Mouse (Mus musculus) forebrain, embryonic 13.5 days (tissue): Measurements from ENCODE around the gene Nrtn. TPM values are rescaled to one million over a fixed set of nuclear protein-coding genes. Genes with fewer than 3 reads are reported as not detected.

Experiments
- ATAC-seq: fragments of 200-750 bp; cut with Nextera tagmentation; 2 replicates; pipeline ENCODE4 v1.8.0; 2017
- H3K27ac ChIP-seq: fragments of 300-500 bp; sonication (generic); 2 replicates; pipeline ENCODE4 v1.5.1; 2015; ENCODE audit warnings: inconsistent platforms, mild to moderate bottlenecking, moderate library complexity
- H3K27me3 ChIP-seq: fragments of 300-500 bp; sonication (generic); 2 replicates; pipeline ENCODE4 v1.6.1; 2015; ENCODE audit warnings: mild to moderate bottlenecking, inconsistent platforms
- H3K36me3 ChIP-seq: fragments of 300-500 bp; sonication (generic); 2 replicates; pipeline ENCODE4 v1.6.1; 2015; ENCODE audit warnings: mild to moderate bottlenecking, inconsistent platforms; ENCODE audit not compliant: poor library complexity, severe bottlenecking
- H3K4me1 ChIP-seq: fragments of 300-500 bp; sonication (generic); 2 replicates; pipeline ENCODE4 v1.6.1; 2015; ENCODE audit warnings: inconsistent platforms
- H3K4me2 ChIP-seq: fragments of 300-500 bp; sonication (generic); 2 replicates; pipeline ENCODE4 v1.6.1; 2015; ENCODE audit warnings: inconsistent platforms, mild to moderate bottlenecking, moderate library complexity
- H3K4me3 ChIP-seq: fragments of 300-500 bp; sonication (generic); 2 replicates; pipeline ENCODE4 v1.5.1; 2015; ENCODE audit warnings: mild to moderate bottlenecking, inconsistent platforms
- H3K9ac ChIP-seq: fragments of 300-500 bp; sonication (generic); 2 replicates; pipeline ENCODE4 v1.6.1; 2015; ENCODE audit warnings: mild to moderate bottlenecking, inconsistent platforms
- H3K9me3 ChIP-seq: fragments of 300-500 bp; sonication (generic); replicated peaks from 2 replicates; pipeline ENCODE4 v1.6.1; 2016; ENCODE audit warnings: inconsistent platforms
- WGBS: fragments of 180-500 bp; shearing (Covaris S2); methylation state at CpG from one replicate; pipeline ENCODE4 v1.1.7; 2015; 5-methylcytosine and 5-hydroxymethylcytosine counted together
- polyA plus RNA-seq: library from polyadenylated mRNA; unstranded; fragments of >200 nt; fragmentation: Nextera tagmentation; extraction: Ambion mirVana; gene quantifications from 2 replicates; pipeline ENCODE4 v1.2.1, GENCODE M21; 2015

The Nrtn gene
- polyA plus RNA-seq, 1 experiment from 2014 or later: 1.7 TPM

DNA sequence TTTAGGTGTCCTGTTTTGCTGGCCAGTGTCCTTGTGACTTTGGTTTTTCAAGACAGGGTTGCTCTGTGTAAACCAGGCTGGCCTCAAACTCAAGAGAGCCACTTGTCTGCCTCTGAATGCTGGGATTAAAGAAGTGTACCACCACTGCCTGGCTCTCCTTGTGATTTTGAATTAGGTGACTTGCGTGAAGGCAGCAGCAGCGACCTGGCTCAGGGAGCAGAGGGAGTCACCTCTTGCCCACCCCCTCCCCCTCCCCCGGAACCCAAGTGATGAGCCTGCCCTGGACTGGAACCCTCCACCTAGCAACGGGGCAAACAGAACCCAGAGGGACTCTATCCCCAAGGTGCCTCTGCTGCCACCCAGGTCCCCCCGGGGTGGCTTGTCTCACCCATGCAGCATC is 12.6 kb upstream of the Nrtn start, which contains the start of gene Prr22:
TSS of gene Prr22 (plus strand) at position 301 of the 400 bp plus-strand sequence.
- peaks cover 52% of the 10 kb centered on the region for H3K36me3 ChIP-seq
- WGBS: 91% methylated on average over 5 of the region's 5 CpGs
- ATAC-seq: no peak

GRCm38 (mm10) chr17:56768941-56769340 is 11.6 kb upstream of the Nrtn start:
- 96% methylated on average over 11 of the region's 11 CpGs for WGBS
- Histone ChIP-seq H3K4me3 (no peak overlapping the region), H3K36me3 (peaks cover 52% of the 10 kb centered on the region), H3K9me3 (no peaks in the 10 kb centered on the region), H3K27ac (no peak overlapping the region), H3K4me2 (no peak overlapping the region), H3K4me1 (peaks cover 10% of the 10 kb centered on the region), H3K27me3 (no peaks in the 10 kb centered on the region), H3K9ac (no peak overlapping the region)
- ATAC-seq: no peak

More for the DNA sequence above, 12.6 kb upstream of the Nrtn start, which contains the start of gene Prr22:
- Histone ChIP-seq H3K4me2 (no peak within 1 kb of the TSS), H3K27me3 (no peaks in the 10 kb centered on the region), H3K9ac (no peak within 1 kb of the TSS), H3K4me3 (no peak within 1 kb of the TSS), H3K9me3 (no peaks in the 10 kb centered on the region), H3K27ac (no peak within 1 kb of the TSS), H3K4me1 (peaks cover 6% of the 10 kb centered on the region)

- Histone ChIP-seq H3K27me3 (no peaks in the 10 kb centered on the region), H3K4me1 (peaks cover 18% of the 10 kb centered on the region), H3K9me3 (no peaks in the 10 kb centered on the region), H3K36me3 (peaks cover 52% of the 10 kb centered on the region), H3K27ac (no peak overlapping the region), H3K4me2 (no peak overlapping the region), H3K9ac (no peak overlapping the region), H3K4me3 (no peak overlapping the region)
- ATAC-seq: no peak
- WGBS: 93% methylated on average over 29 of the region's 29 CpGs
These were observed 10.3 kb upstream of the Nrtn start for GRCm38 (mm10) chr17:56767531-56768135.

- Histone ChIP-seq H3K4me2 (no peak overlapping the region), H3K36me3 (peaks cover 52% of the 10 kb centered on the region), H3K9ac (no peak overlapping the region), H3K27ac (no peak overlapping the region), H3K4me1 (peaks cover 24% of the 10 kb centered on the region), H3K9me3 (no peaks in the 10 kb centered on the region), H3K27me3 (no peaks in the 10 kb centered on the region), H3K4me3 (no peak overlapping the region)
- no peak for ATAC-seq
- 93% methylated on average over 27 of the region's 27 CpGs for WGBS
These were observed 9.5 kb upstream of the Nrtn start for GRCm38 (mm10) chr17:56766631-56767405.

DNA sequence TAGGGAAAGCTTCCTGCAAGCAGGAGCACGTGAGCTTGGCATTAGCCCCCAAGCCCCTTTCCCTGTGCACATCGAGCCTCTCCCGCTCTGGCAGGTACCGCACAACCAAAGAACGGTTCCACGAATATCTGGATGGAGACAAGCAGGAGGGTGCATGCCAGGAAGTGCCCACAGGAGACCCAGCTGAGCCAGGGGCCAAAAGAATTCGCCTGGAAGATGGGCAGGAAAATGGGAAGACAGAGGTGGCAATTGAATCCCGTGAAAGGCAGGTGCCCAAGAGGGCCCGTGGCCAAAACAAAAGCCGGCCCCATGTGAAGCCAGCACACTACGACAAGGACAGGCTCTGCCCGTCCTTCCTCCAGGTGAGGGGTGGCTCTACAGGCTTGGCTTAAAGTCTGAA is 8.1 kb upstream of the Nrtn start:
- H3K9me3 ChIP-seq: no peaks in the 10 kb centered on the region
- H3K27ac ChIP-seq: peak overlapping the region; percentile 96
- peaks cover 28% of the 10 kb centered on the region for H3K4me1 ChIP-seq
- WGBS: 52% methylated on average over 12 of the region's 12 CpGs
- ATAC-seq: no peak; the same call in 1 of the 2 replicates
- H3K4me3 ChIP-seq: peak overlapping the region; percentile 67
- H3K27me3 ChIP-seq: peaks cover 4% of the 10 kb centered on the region
- peaks cover 40% of the 10 kb centered on the region for H3K36me3 ChIP-seq
- peak overlapping the region; percentile 73 for H3K4me2 ChIP-seq
- H3K9ac ChIP-seq: peak overlapping the region; percentile 77

GRCm38 (mm10) chr17:56764474-56765354 is 7.4 kb upstream of the Nrtn start, which contains the start of gene Dus3l:
Gene Dus3l, plus strand, starts transcription at chr17:56764757.
- H3K4me3 ChIP-seq: peak within 1 kb of the TSS; percentile 67
- peak; percentile 87 for ATAC-seq
- H3K4me2 ChIP-seq: peak within 1 kb of the TSS; percentile 73
- peaks cover 28% of the 10 kb centered on the region for H3K4me1 ChIP-seq
- H3K36me3 ChIP-seq: peaks cover 33% of the 10 kb centered on the region
- no peaks in the 10 kb centered on the region for H3K9me3 ChIP-seq
- peak within 1 kb of the TSS; percentile 96 for H3K27ac ChIP-seq
- WGBS: 2% methylated on average over 56 of the region's 58 CpGs
- peaks cover 11% of the 10 kb centered on the region for H3K27me3 ChIP-seq
- H3K9ac ChIP-seq: peak within 1 kb of the TSS; percentile 77

DNA sequence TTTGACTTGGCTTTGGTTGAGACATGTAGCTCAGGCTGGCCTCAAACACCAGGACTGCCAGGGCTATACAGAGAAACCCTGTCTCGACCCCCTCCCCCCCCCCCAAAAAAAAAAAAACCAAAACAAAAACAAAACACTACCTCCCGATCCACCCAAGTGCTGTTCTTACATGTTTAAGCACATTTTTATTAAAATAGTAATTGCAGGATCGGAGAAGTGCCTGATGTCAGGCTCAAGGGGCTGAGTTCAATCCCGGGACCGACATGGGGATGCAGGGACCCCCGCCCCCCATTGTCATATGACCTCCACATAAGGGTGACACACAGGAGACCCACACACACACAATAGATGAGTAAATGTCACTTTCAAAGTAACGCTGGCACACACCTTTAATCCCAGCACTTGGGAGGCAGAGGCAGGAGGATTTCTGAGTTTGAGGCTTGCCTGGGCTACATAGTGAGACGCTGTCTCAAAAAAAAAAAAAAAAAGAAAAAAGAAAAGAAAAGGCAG is 6.5 kb upstream of the Nrtn start:
- H3K27me3 ChIP-seq: peaks cover 18% of the 10 kb centered on the region
- peak overlapping the region; percentile 67 for H3K4me3 ChIP-seq
- WGBS: 78% methylated on average over 8 of the region's 8 CpGs
- ATAC-seq: no peak
- H3K4me2 ChIP-seq: peak overlapping the region; percentile 73
- H3K9me3 ChIP-seq: no peaks in the 10 kb centered on the region
- peaks cover 28% of the 10 kb centered on the region for H3K4me1 ChIP-seq
- no peak overlapping the region for H3K27ac ChIP-seq
- no peak overlapping the region for H3K9ac ChIP-seq
- H3K36me3 ChIP-seq: peaks cover 24% of the 10 kb centered on the region

DNA sequence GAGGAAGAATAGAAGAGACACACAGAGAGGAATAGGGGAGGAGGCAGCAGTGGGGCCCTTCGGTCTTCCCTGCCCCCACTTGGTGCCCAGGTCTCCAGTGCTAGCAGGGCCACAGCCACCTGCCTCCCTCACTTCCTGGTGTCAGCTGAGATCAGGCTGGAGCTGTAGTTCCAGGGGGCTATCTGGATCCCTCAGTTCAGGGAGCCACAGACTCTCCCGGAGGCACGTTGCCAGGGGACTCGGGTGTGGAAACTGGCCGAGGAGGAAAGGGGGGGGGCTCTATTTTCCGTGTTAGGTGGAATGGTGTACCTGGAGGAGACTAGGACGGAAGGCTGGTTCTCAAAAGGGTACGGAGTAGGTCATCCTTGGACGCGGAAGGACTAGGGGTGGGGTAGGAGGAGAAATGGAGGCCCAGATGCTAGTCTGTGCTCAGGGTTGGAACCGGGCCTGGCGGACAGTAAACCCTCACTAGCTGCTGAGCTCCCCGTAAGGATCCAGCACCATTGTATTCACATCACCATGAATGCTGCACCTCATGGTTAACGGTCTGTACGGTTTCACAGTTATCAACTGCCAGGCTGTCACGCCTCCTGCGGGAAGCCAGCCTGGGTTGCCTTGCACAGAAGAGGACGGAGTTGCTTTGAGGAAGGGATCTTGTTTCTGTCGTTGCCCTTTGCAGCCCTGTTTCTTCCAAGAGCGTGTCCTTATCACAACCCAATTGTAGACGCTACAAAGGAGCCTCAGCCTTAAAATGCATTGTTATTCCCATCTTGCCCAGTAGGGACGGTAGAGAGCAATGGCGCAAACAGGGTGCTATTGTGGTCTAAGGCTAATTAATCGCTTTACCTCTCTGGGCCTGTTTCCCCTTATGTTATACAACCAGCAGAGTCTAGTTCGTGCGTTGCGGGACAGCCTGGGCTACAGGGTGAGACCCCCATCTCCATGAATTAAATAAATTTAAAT is 5.7 kb upstream of the Nrtn start:
- Histone ChIP-seq H3K9ac (no peak overlapping the region), H3K9me3 (no peaks in the 10 kb centered on the region), H3K27ac (peak overlapping the region; percentile 95), H3K4me3 (no peak overlapping the region), H3K36me3 (peaks cover 17% of the 10 kb centered on the region), H3K27me3 (peaks cover 26% of the 10 kb centered on the region), H3K4me2 (peak overlapping the region; percentile 73), H3K4me1 (peaks cover 31% of the 10 kb centered on the region)
- WGBS: 51% methylated on average over 27 of the region's 27 CpGs
- no peak for ATAC-seq

DNA sequence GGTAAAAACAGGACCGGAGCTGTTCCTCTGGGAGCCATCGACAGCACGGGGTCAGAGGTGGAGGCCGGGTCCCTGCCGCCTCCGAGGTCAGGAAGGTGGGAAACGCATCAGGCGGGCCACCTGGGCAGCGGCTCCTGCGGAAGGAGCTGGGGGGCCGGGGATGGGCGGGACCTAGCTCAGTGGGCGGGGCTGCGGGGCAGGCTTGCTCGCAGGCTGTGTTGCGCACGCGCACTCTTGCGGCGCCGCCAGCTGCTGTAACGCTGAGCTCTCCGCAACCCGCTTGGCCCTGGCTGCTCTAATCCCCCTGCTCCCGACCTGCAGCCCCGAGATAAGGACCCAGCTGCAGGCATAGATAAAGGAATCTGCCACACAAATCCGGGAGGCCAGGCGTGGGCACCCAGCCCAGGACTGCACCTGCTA is 4.7 kb upstream of the Nrtn start:
- Histone ChIP-seq H3K27ac (peak overlapping the region; percentile 95), H3K4me3 (peak overlapping the region; percentile 50), H3K4me2 (peak overlapping the region; percentile 73), H3K9ac (peak overlapping the region; percentile 71), H3K36me3 (peaks cover 6% of the 10 kb centered on the region), H3K4me1 (peaks cover 41% of the 10 kb centered on the region), H3K27me3 (peaks cover 36% of the 10 kb centered on the region), H3K9me3 (no peaks in the 10 kb centered on the region)
- peak; percentile 48 for ATAC-seq
- 1% methylated on average over 16 of the region's 28 CpGs for WGBS

DNA sequence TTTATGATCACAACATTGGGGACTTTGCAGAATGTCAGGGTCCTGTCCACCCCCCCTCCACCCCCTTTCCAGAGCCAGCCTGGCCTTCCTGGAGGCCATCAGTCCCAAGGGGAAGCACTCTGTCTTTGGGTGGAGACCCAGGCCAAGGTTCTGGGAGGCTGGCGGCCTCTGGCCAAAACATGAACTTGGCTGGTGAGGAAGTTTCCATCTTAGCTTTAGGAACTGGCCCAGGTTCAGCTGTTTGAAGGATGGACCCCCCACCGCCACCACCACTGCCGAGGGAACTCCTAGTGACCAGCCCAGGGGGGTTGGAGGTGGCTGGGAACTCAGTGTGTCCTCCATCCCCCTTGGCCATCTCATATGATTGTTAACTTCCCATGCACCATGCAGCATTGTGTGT is 3.7 kb upstream of the Nrtn start:
- Histone ChIP-seq H3K9me3 (no peaks in the 10 kb centered on the region), H3K36me3 (no peaks in the 10 kb centered on the region), H3K4me1 (peaks cover 45% of the 10 kb centered on the region), H3K4me3 (no peak overlapping the region), H3K4me2 (no peak overlapping the region), H3K27ac (no peak overlapping the region), H3K9ac (no peak overlapping the region), H3K27me3 (peaks cover 46% of the 10 kb centered on the region)
- no peak for ATAC-seq
- 72% methylated on average over 3 of the region's 3 CpGs for WGBS

DNA sequence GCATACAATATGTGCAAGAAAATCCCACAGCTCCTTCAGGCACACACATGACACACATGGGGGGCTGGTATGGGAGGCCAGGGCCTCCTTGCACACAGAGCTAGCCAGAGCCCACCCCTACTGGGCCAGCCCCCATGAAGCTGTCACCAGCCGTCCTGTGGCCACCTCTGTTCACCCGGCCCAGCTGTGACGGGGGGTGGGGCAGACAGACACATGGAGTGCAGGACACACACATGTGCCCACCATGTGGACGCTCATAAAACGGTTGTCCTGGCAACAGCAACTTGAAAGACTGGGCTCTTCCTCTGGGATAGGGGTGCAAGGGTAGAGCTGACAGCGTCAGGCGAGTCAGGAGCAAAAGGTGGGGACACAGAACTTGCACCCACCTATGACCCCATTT is 1.9 kb upstream of the Nrtn start:
- no peak for ATAC-seq
- no peak overlapping the region for H3K4me2 ChIP-seq
- peaks cover 64% of the 10 kb centered on the region for H3K27me3 ChIP-seq

More for the DNA sequence above, 1.9 kb upstream of the Nrtn start:
- H3K27ac ChIP-seq: no peak overlapping the region
- WGBS: 62% methylated on average over 7 of the region's 7 CpGs
- no peaks in the 10 kb centered on the region for H3K9me3 ChIP-seq
- no peak overlapping the region for H3K9ac ChIP-seq
- H3K4me3 ChIP-seq: no peak overlapping the region
- no peaks in the 10 kb centered on the region for H3K36me3 ChIP-seq
- H3K4me1 ChIP-seq: peaks cover 38% of the 10 kb centered on the region
